Mouse (Mus musculus) lung, postnatal 14 days (tissue): ENCODE results near the gene Epn1.

ENCODE experiments used
- DNase-seq: peaks from one replicate; pipeline ENCODE4 v3.0.0; 2021

The Epn1 gene

DNA sequence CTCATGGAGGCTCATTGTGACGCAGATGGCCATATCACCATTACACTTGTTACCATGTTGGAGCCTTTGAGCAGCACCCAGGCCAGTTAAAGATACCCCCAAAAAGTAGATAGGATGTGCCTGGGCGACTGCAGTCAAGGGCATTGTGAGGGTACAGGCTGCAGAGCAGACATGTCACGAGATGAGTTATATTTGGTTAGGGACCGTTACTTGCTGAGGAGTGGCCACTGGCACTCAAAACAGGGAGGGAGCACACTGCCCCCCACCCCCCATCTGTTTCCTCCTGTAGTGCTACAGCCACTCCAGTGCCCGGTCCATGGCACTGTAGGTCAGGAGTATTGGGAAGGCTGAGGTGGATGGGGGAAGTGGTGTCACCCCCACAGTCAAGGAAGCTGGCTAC is 18.7 kb downstream of the Epn1 start:
- DNase-seq = no peak

DNA sequence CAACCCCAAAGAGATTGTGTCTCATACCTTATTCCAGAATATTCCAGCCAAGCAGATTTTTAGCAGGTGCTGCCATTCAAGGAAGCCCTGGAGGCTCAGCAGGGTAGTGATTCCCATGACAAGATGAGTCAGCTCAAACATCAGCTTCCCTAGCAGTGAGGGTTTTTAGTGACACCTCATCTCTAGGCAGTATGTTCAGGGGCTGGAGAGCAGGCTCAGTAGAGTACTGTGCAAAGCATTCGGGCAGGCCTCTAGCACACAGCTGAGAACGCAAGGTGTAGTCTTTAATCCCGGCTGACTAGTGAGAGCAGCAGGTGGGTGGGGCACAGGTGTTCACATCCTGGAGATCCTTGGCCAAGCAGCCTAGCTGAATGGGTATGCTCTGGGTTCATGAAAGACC is 19.8 kb downstream of the Epn1 start:
- DNase-seq = no peak

DNA sequence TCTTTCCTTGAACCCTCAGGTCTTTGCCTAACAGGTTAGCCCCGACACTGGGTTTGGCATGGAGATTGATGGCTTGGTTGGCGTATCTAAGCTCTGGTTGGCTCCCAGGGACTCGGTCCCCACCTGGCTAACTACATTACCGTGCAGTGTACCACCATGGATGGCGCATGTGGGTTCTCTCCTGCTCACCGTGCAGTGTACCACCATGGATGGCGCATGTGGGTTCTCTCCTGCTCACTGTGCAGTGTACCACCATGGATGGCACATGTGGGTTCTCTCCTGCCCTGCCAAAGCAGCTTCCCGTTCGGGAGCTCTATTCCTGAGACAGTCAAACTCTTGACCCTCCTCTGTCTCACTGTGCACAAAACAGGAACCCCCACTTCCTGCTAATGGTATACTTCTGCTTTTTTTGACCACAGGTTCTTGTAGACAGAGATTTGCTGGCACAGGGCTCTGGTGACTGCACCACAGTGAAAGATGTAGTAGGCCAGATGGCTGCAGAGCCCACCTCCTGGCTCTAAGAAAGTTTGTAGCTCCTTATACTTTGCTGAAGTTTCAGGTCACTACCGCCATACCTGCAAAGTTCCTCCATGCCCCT is 21.1 kb downstream of the Epn1 start:
- DNase-seq = no peak

DNA sequence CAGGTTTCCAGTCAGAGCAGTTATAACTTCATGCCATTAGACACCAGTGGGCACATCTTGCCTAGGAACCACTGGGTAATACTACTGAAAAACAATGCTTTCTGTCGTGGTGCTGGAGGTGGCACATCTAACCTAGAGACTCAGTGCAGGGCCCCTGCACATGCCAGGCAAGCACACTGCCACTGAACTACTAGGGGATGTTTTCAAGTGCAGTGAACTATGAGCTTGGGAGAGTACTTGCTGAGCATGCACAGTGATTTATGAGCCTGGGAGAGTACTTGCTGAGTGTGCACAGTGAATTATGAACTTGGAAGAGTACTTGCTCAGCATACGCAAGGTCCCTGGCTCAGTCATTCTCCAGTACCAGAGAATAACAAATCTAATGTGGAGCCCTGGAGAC is 22.5 kb downstream of the Epn1 start:
- no peak for DNase-seq

DNA sequence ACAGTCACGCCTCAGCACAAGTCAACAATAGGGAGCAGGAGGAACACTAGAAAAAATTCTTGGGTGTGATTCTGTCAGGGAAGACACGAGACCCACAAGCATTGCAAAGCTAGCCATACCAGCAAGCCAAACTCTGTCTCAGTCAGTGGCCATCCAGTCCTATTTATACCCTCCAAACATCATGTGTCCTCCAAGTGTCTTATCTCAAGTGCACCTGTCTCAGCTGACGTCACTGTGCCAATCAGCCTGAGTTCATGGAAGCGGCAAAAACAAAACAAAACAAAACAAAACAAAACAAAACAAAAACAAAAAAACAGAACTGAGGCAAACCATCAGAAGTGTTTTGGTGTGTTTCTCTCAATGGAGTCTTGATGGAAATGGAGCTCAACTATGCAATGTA is 28.2 kb downstream of the Epn1 start:
- DNase-seq = no peak

DNA sequence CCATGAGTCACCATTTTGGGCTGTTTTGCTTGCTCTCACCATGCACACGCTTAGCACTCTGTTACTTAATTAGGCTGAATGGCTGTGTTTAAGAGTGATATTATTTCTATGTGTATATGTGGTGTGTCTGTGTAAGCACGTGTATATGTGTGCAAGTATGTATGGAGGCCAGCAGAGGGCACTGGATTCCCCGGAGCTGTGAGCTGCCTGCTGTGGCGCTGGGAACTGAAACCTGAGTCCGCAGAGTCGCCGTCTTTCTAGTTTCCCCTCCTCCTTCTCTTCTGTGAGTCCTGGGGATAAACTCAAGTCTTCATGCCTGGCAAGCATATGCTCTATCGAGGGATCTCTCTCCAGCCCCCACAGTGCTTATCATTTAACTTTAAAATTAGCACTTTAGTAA is 29.3 kb downstream of the Epn1 start:
- DNase-seq = no peak

DNA sequence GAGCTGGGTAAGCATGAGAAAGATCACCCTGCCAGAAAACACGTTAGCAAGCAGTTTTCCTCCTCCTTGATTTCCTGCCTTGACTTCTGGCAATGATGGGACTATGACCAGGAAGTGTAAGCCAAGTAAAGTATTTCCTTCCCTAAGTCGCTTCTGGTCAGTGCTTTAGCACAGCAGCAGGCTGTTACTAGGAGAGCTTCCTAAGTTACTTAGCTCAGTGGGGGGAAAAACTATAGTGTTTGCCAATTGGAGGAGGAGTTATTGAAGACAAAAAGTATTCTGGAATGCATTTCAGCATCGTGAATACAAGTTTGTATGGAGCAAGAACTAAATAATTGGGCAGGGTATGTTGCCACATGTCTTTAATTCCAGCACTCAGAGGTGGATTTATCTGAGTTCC is 32.7 kb downstream of the Epn1 start:
- no peak for DNase-seq

DNA sequence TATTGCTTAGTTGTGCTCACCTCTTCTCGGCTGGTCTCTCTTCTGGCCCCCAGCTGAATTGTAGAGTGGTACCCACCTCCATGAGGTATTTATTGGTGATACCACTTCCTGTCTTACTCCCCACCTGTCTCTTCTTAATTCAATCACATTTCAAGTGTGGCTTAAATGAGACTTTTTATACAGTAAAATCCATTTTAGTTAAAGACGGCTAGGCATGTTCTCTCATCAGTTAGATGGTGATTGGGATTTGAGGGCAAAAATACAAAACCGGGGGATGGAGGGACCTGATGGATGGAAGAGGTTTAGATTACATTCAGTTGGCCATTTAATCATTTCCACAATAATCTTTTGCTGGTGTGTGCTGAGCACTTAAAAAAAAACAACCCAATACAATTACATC is 36.8 kb downstream of the Epn1 start, which contains the start of gene Rfpl4:
Rfpl4 (minus strand) TSS at position 101 of the 400 bp plus-strand sequence.
- no peak for DNase-seq

DNA sequence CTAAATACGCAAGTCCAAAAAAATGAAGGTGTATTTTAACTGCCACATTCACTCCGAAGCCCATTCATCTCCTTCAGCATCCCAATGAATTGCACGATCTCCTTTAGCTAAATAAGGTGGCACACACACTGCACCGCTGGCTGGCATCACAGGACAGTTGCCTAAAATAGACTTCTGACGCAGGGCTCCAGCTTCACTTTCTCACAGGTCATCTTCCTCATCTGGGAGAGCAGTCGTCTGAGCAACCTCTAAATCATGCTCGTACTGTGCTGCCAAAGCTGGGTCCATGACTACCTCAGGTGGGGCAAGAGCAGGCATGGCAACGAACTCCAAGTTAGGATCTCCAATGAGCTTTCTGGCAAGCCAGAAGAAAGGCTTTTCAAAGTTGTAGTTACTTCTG is 45.0 kb downstream of the Epn1 start:
- DNase-seq = no peak

DNA sequence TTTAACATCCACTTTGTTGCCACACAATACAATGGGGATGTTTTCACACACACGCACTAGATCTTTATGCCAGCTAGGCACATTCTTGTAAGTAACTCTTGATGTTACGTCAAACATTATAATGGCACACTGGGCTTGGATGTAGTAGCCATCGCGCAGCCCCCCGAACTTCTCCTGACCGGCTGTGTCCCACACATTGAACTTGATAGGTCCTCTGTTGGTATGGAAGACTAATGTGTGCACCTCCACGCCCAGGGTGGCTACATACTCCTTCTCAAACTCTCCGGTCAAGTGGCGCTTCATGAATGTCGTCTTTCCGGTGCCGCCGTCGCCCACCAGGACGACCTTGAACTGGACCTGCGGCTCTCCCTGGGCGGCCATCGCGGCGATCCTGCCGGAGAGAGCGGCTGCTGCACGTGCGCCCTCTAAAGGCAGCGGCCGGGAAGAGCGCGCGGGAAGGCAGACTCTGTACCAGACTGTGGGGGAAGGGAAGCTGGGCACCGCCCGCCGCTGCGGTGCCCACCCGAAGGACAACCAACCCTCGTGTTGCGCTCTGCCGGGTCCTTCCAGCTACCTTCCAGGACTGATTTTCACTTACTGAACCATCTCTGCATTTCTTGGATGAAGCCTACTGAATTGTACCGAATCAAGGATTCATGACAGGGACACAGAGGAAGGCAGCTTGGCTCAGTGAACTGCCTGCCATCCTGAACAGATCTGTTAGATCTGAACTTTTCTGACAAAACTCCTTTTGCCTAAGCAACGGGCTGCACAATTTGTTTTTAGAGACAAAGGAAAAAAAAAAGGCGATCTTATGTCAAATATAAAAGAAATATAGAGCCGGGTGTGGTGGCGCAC is 45.7 kb downstream of the Epn1 start, which contains the start of gene Rasl2-9:
Rasl2-9 (minus strand) TSS at position 402 of the 858 bp plus-strand sequence.
- DNase-seq = peak; percentile 77
